Mouse (Mus musculus) cerebellum, postnatal 25 days (tissue): ENCODE measurements around the gene Ahcyl2.
"Not testable (repeated sequence)": the region's sequence is repeated elsewhere in the genome, so short reads cannot be mapped to it uniquely, and the experiment has no call there.

ENCODE experiments used
- DNase-seq, 2 experiments: peaks; one replicate each; pipeline ENCODE4 v3.0.0; 2021; ENCODE audit warnings: mixed read lengths in 2 of 2

Ahcyl2 gene

DNA sequence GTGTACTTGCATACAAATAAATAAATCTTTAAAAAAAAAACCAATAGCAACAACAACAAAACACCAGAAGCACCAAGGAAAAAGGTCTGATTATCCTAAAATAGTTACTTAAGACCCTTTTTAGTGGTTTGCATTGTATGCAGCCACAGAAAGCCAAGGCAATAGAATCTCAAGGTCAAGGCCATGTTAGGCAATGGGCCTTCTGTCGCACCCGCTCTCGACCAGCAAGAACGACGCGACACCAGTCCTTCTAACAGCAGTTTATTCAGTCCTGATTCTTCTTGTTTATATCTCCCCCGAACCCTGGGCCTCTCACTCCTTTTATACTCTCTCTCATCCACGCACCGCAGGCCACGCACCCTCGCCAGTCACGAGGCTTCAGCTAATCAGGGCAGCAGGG lies 48.6 kb downstream of the Ahcyl2 start:
- not testable (repeated sequence) for DNase-seq

GRCm38 (mm10) chr6:29819309-29819708 lies 51.5 kb downstream of the Ahcyl2 start:
- DNase-seq = peak in 1 of 2 experiments; percentile 53

- no peak for DNase-seq
Measured at GRCm38 (mm10) chr6:29820314-29820713, 52.5 kb downstream of the Ahcyl2 start.

DNA sequence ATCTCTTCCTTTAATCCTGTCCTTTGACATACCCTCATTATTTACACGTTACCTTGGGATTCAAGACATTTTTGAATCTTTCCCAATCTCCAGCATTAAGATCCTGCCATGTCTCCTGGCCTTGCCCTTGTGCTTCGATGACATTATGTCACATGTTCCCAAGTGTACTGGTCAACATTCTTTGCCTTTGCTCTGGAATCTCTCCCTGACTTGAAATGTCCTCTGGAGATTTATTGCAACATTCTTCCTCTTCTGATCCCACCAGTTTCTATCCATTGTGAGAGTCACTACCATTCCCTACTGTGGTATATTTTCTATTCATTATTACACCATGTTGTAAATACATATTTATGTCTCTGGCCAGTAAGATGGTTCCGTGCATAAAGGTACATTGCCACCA lies 53.1 kb downstream of the Ahcyl2 start:
- no peak for DNase-seq

DNA sequence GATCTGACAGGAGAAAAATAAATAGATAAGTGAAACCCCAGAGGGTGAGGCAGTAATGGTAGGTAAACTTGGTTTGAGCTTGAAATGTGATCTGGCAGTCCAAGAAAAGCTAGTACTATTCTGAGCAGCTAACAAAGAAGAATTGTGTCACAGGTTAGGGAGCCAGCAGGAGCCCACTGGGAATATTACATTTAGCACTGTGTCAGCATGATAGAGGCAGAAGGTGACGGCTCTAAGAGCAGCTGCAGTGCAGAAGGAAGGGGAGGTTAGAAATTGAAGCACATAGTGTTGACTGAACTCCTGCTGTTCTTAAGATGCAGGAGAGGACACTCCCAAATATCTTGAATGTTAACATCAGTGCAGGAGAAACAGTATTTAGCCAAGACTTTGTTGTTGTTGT lies 54.0 kb downstream of the Ahcyl2 start:
- DNase-seq = no peak

GRCm38 (mm10) chr6:29825302-29825701 lies 57.5 kb downstream of the Ahcyl2 start:
- no peak for DNase-seq

DNA sequence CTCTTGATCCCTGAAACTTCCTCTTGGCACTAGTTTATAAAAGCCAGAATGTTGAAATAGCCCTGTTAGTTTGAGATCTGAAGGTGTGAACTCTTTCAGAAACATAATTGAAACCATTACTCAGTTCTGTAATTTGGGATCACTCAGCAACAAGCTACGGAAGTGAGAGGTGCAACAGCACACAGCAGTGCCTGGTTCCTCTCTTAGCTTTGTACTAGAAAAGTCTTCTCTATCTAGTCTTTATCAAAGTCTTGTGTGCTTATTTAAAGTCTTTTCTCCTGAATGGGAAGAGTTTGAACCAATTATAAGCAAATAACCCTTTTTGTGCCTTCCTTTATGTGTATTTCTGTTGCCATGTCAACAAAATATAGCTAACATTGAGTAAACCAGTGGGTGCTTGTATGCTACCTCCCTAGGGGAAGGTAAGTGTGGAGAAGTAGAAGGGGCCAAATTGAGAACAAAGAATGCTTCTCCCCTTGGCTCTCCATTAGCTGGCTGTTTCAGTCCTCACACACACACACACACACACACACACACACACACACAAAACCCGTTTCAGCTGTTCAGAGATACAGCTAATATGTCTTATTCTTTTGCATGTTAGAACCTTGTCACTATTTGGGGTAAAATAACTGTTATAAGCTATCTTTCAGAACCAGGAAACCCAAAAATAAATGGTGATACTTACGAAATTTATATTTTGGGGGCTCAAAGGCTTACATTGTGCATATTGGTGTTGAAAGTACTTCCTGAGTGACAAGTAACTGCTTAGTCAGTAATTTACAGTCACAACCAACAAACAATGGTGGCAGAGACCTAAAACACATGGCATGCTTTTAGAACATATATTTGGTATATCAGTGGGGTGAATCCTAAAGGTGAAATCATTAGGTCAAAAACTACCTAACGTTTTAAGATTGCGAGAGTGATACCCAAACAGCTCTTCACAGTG lies 59.8 kb downstream of the Ahcyl2 start:
- no peak for DNase-seq

DNA sequence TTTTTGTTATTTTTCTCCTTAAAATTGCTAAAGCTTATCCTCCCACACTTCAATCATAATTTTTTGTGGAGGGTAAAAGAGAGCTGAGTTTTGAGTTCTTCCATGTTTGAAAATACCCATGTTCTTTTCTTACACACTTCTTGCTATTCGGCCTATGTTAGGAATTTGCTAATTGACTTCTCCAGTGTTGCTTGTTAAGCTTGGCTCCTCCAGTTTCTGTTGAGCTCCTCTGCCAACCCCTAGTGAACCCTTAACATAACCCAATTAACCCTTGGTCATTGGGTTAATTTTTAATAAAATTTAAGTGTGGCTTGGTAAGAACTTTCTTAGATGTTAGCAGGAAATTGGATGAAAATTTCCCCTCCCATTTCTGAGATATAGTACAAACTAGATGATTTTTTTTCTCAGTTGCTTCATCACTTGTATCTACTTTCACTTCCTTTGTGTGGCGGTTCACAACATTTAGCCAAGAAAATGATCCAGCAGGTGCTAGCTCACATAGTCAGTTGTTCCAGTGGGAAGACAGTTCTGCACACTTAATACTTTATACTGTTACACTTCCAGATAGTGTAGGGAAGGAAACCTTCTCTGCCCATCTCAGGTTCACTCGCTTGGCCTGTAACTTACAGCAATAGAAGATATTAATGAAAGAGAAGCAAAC lies 60.9 kb downstream of the Ahcyl2 start:
- DNase-seq = no peak

DNA sequence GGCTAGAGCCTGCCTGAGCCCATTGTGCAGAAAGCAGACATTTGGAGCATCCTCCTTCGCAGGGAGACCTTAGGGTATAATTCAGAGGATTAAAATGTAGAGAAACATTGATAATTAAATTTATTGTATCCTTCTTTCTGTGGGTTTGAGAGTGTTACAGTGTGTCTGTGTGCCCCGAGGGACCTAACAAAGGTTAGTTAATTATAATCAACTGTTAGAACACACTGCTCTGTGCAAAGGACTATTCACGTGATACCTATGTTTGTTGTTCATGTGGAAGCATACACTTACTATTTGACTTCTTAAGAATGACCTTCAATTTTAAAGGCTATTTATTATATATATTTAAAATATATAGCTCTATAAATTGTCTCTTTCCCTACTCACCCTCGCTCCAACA lies 64.5 kb downstream of the Ahcyl2 start:
- DNase-seq = no peak

- DNase-seq = no peak
Measured at GRCm38 (mm10) chr6:29833117-29833516, 65.3 kb downstream of the Ahcyl2 start.

DNA sequence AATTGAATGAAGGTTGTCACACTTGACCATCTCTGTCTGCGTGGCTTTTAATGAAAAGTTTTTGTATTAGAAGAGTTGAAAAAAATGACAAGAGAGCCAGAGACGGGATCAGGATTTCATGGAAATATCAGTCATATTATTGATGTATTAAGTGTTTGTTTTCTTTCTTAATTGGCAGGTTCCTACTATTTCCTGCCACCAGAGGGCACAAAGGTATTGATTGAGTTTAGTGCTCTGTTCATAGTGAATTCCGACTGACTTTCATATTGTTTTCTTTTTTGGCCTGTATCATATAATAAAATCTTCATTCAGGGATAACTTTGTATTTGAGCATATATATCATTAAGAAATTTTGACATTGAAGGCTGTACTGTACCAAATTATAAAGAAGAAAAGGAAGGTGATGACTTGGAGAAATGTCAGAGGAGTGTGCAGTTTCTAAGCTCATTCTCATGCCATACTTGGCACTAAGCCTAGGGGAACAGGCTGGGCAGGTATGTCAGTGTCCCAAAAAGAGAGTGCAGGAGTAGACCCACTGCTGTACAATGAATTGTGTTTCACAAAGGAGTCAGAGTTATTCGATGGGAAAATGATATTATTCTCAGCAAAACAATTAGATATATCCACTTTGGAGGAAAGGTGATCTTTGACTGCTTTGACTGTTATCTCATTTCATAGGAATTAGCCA lies 65.9 kb downstream of the Ahcyl2 start:
- peak in 1 of 2 experiments; percentile 48 for DNase-seq

GRCm38 (mm10) chr6:29835543-29836177 lies 67.8 kb downstream of the Ahcyl2 start:
- DNase-seq = no peak

- DNase-seq = no peak
Measured at GRCm38 (mm10) chr6:29837579-29837978, 69.8 kb downstream of the Ahcyl2 start.

DNA sequence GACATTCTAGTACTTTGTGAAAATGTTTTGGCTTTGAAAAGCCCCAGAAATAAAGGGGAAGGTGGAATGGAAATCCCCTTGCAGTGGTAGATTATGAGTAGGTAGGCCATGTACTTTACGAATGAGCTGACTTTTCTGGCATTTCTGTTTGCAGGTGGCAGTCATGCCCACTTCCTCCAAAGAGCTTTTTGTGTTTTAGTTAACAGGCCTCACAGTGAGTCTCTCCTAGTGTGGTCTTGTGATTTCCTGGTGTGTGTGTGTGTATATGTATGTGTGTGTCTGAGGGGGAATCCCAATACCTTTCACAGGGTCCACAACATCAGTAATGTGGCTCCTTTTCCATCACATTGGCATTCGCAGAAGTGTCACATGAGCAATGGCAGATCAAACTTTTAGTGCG lies 70.7 kb downstream of the Ahcyl2 start:
- no peak for DNase-seq

DNA sequence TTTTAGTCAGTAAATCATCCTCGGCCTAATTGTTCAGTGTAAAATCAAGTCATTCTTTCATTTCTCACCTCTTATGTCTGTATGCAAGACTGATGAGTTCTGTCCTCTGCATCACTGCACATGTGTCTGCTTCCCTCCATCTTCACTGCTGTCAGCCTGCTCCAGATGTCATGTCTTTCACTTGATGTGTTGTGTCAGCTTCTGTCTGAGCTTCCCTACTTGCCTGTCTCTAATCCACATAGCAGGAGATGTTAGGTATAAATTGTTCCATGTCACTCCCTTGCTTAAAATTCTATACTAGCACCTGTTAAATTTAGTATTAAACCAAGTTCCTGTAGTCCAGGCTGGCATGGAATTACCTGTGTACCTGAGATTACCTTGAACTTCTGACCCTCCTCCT lies 72.2 kb downstream of the Ahcyl2 start:
- no peak for DNase-seq

GRCm38 (mm10) chr6:29841461-29841860 lies 73.7 kb downstream of the Ahcyl2 start:
- DNase-seq = no peak

DNA sequence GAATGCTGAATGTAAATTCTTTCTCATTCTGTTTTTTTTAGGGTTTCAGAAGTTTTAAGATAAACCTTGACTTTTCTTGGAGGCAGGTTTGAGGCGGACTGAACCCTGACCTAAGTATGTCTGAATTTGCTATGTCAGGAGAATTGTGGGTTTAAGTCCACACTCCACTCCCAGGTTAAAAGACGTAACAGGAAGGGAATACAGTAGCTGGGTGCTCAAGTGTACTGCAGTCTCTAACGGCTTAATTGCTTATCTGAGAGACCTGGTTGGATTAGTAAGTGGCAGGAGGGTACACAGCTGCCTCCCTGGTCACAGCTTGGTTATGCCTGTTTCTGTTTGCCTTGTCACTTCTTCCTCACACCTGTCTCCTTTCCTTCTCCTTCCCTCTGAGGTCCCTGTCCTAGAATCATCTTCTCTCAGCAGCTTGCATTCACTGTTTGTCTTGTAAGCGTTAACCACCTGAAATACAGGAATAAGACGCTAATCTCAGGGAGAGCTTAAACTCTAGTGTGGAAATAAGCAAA lies 79.9 kb downstream of the Ahcyl2 start:
- DNase-seq = no peak

DNA sequence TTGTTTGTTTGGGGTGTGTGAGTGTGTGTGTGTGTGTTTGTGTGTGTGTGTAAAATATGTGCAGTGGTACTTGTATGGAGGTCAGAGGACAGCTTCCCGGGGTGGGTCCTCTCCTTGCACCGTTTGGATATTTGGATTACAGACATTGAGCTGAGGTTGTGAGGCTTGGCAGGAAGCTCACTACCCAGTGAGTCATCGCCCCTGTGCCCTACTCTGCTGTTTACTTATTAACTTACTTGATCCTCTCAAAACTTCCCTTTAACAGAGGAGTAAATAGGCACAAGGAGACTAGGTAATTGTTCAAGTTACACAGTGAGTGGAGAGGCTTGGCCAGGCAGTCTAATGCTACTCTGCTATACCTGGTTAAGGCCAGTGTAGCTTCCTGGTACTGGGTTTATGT lies 81.0 kb downstream of the Ahcyl2 start:
- no peak for DNase-seq

DNA sequence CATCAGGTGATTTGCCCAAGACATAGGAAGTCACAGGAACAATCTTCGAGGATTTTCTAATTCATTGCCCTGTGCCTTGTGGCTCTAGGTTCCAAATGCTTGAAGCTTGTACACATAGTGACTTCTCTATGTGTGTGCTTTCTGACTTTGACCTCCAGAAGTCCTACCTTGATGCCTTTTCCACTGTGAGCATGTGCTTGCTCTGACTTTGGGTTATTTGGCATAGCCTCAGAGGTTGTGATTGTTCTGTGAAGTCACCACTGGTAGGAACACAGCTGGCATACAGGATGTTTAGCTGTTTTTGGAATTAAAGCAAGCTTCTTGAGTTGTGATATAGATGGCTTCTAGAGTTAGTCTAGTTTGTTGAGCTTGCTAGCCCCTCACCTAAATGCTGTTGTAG lies 82.3 kb downstream of the Ahcyl2 start:
- DNase-seq = no peak

GRCm38 (mm10) chr6:29850747-29851146 lies 82.9 kb downstream of the Ahcyl2 start:
- DNase-seq = no peak

DNA sequence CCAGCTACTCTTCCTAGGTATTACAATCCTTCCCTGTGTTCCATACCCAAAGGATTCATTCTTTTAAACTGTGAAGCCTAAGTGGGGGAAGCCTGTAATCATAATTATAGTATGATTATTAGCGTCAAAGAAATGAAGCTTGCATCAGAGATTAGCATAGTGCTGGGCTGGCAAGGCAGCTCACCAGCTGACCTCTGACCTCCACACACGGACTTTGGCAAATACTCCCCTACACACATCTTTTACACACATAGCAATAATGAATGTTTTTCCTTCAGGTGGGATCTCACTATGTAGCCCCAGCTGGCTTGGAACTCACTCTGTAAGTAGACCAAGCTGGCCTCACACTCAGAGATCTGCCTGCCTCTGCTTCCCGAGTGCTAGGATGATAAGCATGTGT lies 84.1 kb downstream of the Ahcyl2 start:
- no peak for DNase-seq

GRCm38 (mm10) chr6:29853213-29853899 lies 85.5 kb downstream of the Ahcyl2 start:
- DNase-seq = peak; percentile 81 to 84
